Mouse (Mus musculus) stomach, postnatal 0 days (tissue): ENCODE measurements around the gene Thsd4.

Experiments used
- CTCF ChIP-seq: IDR thresholded peaks from 2 replicates; pipeline ENCODE4 v1.5.1; 2016; ENCODE audit warnings: antibody characterized with exemption, low read depth, mild to moderate bottlenecking, moderate library complexity
- EP300 ChIP-seq: optimal IDR thresholded peaks from 2 replicates; pipeline ENCODE3; 2016; ENCODE audit warnings: antibody characterized with exemption

DNA sequence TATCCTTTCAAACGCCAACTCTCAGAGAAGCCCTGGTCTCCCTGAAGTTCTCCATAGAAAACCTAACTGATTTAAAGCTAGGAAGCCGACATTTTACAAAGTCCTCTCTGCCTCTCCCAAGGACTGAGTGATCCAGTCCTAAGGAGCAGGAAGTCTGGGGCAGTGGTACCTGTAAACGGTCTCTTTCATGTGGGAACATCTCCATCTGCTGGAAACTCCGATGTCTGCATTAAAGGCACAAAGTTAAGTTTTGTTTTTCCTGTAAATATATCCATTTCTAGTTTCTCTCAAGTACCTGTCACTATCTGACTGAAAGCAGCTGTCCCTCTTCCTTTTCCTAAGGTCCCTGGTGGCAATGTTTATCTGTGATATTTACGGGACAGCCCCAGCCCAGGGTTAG lies 245.5 kb downstream of the Thsd4 start:
- TF ChIP-seq CTCF (peak; percentile 75), EP300 (no peak)
